Mouse (Mus musculus): Measurements from ENCODE around the gene Atf1.

The Atf1 gene

DNA sequence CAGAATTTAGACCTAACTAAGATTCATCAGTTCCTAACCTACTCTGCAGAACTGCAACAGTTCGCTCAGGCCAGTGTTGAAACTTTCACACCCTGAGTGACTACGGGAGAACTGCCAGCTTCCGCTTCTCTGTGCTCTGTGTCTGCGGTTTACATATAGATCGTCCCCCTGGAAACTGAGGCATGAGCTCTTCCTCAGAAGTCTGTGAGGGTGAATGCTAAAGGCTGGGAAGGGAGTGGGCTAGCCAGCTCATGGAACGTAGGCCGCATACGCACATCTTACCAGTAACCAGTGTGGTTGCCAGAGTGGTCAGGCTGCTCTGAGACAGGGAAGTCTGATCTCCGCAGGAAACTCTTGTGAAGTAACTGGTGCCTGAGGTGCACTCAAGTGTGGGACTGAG is 11.4 kb upstream of the Atf1 start:
- DNase-seq (ENCODE audit: low spot score), result no peak

DNA sequence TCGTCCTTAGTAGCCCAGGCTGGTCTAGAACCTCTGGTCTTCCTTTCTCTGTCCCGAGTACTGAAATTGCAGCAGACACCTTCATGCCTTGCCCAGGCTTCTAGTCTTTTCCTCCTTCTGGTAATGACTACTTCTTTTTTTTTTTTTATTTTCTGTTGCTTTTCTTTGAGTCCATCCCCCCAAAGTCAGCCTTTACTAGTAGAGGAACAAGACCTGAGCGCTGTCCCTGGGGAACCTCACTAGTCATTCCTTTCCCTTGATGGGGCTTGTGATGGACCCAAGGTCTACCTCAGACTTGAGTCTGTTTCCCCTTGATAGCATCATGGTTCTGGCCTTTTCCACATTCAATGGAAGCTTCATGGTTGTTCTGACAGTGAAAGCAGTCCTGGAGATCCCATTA is 9.6 kb upstream of the Atf1 start:
- no peak for DNase-seq (ENCODE audit: low spot score)

DNA sequence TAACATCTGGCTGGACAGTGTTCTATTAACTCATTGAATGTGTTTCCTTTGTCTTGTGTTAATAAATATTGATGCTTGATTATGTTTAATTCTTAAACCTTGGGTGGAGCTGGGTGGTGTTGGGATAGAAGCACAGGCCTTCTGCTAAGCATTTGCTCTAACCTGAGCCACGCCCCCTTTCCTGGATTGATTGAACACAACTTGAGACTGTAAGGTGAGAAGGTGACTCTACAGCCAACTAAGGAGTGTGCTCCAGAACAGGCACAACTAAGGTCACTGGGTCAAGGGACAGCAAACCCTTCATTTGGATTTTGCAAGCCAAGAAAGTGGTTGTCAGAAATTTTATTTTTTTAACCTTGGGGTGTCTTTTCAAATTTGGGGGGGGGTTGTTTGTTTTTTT is 8.2 kb upstream of the Atf1 start:
- no peak for DNase-seq (ENCODE audit: low spot score)

DNA sequence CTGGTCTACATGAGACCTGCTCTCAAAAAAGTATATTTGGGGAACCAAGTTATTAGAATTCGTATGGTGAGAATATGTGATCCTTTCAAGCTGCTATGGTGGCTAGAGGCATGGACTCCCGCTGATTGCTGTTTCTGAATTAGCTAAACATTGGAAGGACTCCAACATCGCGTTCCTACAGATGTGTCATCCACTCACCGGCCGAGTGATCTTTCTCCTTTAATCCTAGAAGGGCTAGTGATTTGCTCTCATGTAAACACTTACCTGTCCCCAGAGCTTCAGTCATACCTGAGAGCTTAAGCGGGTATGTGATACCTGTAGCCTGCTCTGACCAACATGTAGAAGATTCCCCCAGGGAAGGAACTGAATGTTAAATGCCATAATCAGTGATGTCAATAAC is 6.7 kb upstream of the Atf1 start:
- no peak for DNase-seq (ENCODE audit: low spot score)

DNA sequence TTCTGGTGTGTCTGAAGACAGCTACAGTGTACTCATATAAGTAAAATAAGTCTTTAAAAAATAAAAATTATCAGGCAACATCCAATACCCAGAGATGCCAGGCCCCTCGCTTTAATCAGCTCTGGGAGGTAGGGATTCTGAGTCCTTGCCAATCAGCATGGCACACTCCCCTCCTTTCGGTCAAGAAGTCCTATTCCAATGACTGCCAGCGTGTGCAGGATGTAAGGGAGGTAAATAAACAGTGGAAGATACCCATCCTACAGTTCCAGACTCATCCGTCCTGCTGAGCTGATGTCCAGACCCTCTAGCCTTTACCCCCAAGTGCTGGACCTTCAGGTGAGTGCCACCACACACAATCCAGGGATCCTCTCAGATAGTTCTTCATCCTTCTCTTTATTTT is 2.2 kb upstream of the Atf1 start:
- no peak for DNase-seq (ENCODE audit: low spot score)

DNA sequence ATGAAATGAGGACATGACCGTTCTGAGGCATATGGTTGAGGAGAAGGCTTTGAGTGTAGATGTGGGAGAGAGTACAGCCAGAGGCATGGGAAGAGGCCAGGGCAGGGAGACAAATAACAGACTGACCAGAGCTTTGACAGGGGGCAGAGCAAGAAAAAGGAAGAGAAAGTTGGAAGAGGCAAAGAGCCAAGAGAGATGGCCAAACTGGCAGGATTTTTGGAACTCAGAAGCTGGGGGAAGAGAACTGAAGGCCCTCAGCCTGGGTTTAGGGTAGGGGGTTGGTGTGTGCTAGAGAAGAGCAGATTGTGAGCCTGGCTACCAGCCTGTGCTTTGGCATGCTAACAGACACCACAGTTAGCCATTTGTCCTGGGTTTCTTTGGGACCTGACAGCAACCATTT is 1.7 kb upstream of the Atf1 start:
- no peak for DNase-seq (ENCODE audit: low spot score)

DNA sequence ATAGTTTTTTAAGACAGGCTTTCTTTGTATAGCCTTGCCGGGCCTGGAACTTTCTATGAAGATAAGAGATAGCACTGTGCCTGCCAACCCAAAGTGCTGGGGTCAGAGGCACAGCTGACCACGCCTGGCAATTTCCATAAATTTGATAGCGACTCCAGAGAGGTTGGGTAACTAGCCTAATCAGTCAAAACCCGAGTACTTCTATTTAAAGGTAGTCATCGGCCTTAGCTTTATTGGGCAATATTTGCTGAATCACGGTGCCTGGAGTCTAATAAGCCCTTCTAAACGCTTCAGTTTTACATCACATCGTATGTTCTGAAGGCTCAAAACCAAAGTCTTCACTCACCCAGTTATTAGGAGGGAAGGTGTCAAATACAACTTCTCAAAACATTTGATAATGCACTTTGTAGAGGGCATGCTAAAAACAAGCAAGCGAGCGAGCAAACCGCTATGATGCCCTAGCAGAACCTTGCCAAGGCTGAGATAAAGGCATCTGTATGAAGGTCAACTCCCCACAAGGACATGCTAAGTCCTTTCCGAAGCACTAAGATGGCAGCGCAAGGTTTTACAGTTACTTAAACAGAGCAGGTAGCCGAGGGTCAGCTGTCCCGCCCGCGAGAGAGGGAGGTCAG is 472 bp upstream of the Atf1 start:
- peak; percentile 62 for DNase-seq (ENCODE audit: low spot score)

DNA sequence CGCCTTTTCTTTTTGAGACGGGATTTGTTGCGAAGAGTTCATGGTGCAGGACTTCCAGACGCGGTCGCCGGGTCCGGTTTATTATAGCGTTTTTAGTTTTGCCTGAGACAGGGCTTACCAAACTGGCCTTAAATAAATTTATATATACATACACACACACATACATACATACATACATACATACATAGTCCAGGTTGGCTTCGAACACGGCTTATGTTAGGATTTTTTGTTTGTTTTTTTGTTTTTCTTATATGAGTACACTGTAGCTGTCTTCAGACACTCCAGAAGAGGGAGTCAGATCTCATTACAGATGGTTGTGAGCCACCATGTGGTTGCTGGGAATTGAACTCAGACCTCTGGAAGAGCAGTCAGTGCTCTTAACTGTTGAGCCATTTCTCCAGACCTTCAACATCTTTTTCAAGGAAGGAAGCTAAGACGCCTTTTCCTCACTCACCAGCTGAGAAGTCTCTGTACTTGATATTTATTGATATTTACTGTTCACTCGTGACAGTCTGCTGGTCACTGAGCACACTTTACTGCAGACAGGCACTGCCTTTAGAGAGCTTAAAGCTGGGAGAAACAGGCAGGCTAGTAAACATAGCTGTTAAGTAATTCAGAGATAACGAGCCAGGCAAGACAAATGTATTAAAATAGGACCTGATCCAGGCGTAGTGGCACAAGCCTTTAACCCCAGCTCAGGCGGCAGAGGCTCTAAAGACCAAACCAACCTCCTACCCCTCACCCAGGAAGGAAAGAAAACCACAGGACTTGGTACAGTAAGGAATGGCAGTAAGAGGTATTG is 1.1 kb downstream of the Atf1 start:
- no peak for DNase-seq (ENCODE audit: low spot score)

DNA sequence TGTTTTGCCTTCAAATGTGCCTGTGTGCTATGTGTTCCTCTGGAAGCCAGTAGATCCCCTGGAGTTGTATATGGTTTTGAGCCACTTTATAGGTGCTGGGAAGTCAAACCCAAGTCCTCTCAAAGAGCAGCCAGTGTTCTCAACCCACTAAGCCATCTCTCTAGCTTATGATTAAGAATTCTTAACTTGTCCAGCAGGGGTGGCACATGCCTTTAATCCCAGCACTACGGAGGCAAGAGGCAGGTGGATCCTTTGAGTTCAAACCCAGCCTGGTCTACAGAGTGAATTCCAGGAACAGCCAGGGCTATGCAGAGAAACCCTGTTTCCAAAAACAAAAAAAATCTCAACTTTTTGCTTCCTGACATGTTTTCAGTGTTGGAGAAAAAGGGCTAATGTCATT is 3.0 kb downstream of the Atf1 start:
- DNase-seq (ENCODE audit: low spot score), result no peak

DNA sequence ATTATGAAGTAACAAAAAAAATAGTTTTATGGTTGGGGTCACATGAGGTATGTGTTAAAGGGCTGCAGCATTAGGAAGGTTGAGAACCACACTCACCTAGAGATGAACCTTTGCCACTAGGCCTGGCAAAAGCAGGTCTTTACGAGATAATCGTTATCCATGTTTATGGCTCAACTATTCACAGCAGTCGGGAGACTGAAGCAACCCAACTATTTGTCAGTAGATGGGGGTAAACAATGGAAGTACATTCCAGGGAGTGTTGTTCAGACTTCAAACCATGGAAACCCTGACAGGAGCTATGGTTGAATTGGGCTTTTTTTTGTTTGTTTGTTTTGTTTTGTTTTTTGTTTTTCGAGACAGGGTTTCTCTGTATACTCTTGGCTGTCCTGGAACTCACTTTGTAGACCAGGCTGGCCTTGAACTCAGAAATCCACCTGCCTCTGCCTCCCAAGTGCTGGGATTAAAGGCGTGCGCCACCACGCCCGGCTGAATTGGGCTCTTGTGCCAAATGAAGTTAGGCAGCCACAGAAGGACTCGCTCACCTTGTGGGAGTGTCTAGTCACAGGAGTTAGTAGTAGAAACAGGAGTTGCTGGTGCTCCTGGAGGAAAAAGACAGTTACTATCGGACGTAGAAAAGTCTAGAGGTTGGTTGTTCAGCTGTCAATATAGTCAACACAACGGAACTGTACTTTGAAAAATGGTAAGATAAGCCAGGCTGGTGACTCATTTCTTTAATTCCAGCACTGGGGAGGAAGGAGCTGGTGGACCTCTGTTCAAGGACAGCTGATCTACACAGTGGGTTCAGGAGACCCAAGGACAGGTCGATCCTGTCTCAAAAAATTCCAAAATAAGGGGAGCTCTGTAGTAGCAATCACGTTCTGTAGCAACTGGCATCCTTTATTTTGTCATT is 4.3 kb downstream of the Atf1 start:
- DNase-seq (ENCODE audit: low spot score), result no peak

DNA sequence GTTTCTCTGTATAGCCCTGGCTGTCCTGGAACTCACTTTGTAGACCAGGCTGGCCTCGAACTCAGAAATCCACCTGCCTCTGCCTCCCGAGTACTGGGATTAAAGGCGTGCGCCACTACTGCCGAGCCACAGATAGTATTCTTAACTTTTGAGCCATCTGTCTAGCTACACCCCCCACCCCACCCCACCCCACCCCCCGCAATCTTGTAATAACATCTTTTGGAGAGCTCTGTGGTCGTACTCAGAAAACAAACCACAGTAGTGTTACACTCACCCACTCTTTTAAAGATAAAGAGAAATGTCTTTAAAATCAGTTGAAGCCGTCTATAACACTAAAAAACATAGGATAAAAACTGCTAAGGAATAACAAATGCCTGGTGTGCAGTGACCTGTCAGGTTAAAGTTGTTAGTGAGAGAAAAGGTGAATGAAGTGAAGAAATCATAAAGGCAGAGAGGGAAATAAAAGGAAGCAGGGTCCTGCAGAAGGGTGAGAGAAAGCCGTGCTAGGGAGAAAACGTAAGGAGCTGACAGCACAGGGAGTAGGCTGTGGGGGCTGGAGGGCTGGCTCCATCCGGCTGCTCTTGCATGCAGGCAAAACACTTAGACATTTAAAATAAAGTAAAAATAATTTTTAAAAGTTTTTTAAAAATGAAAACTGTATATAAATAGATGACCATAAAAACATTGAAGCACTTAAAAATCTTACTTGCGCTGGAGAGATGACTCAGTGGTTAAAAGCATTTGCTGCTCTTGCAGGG is 7.8 kb downstream of the Atf1 start:
- no peak for DNase-seq (ENCODE audit: low spot score)

DNA sequence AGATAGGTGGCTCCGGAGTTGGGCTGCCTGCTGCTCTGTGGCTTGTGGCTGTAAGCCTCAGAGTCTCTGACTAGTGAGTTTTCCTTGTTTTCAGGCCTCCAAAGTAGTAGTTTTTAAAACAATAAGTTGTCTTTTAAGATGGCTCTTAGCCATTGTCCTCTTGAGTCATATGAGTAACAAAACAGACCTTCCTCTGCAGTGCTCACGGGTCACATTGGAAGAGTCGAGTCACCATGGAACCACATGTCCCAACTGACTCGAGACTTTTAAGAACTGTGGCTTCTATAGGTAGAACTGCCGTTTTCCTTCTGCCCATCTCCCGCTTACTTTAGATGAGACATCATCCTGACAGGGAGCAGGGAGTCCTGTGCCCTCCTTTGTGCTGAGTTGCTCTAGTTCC is 9.3 kb downstream of the Atf1 start:
- DNase-seq (ENCODE audit: low spot score), result no peak

DNA sequence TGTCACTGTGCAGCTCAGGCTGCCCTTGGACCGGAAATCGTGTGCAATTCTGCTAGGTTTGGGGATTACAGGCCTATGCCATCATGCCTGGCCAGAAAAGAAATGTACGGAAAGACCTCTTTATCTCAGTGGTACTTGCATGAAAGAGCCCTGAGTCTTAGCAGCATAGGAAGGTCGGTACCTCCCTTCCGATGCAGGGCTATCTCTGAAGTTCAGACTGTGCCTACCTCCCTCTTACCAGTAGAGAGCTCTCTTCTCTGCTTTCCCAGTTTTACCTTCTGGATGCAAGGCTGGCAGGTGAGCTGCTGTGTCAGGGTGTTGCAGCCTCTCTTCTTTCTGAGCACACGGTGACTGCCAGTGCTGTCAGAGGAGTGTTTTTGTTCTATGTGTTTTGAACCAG is 14.2 kb downstream of the Atf1 start:
- DNase-seq (ENCODE audit: low spot score), result no peak

DNA sequence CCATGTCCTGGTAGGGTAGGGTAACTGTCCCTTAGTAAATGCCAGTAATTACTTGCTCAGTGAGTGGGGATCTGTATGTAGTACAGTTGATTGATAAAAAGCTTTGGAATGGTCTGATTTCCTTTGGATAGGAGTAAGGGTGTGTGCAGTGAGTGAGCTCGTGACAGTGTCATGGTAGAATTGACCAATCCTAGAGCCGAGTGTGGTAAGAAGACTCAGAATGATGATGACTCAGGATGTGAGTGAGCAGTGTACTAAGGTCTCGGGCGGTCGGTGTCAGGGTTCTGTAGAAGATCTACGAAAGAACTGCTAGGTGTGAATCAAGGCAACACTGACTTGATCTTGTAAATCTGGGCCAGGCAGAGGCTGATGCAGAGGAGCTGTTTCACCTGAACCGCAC is 18.3 kb downstream of the Atf1 start:
- no peak for DNase-seq (ENCODE audit: low spot score)

DNA sequence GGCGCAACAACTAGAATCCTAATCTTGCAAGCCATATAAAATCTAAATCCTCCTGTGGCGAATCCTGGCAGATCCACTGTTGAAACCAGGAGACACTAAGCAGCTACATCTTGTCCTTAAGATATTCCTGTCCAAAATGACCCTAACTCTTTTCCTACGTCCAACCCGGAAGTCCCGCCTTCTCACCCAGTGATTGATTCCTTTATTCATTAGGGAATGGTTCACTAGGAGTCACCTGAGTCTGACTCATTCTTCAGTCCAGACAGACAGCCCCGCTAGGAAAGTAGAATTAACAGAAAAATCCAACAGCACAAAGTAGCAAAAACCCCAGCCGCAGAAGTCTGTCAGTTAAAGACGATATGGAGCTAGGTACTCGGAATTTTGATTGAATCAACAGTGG is 19.7 kb downstream of the Atf1 start:
- no peak for DNase-seq (ENCODE audit: low spot score)

DNA sequence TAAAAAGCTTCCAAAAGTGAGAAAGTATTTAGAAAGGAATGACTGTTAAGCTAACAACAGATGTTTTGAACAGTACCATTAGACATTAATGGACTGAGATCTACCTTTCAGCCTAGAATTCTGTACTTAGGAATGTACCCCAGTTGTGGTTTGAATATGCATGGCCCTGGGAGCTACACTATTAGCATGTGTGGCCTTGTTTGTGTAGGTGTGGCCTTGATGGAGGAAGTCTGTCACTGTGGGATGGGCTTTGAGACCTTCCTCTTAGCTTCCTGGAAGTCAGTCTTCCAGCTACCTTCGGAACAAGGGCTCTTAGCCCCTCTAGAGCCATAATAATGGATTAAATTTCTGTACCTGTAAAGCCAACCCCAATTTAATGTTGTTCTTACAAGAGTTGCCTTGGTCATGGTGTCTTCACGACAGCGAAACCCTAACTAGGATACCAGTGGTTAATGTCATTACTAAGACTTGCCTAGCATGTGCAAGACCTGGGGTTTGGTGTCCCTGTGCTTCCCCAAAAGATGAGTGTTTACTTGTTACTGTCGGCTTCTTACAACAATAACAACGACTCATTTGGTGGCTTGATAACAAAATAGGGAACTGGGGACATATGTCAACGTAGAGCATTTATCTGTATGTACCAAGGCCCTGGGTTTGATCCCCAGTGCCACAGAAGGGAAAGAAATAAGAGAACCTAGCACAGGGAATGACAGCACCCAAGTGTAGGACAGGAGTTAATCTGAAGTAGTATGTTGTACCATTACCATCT is 21.2 kb downstream of the Atf1 start:
- DNase-seq (ENCODE audit: low spot score), result no peak

DNA sequence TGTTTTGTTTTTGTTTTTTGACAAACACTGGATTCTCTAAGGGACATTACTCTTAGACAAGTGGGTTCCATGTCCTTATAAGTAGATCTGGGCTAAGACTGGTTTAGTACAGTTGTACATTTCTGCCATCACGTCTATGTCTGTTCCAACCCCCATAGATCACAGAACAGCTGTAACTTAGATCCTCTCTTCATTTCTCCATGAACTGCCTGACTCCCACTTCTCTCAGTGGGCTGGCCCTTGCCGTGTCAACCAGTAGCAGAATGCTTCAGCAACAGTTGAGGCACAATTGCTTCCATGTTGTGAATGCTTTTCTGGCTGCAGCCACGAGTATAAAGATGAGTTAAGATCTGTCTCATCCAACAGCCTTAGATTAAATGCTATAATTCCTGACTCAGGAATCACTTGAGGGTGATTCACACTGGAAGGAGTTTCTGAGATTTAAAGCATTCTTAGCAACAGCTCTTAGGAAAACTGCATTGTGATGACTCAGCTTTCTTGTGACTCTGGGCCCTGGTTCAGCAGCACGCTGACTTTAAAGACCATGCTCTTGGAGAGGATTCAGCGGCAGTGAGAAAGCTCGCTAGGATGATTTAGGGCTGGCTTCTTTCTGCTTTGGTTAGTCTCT is 23.6 kb downstream of the Atf1 start:
- DNase-seq (ENCODE audit: low spot score), result no peak

DNA sequence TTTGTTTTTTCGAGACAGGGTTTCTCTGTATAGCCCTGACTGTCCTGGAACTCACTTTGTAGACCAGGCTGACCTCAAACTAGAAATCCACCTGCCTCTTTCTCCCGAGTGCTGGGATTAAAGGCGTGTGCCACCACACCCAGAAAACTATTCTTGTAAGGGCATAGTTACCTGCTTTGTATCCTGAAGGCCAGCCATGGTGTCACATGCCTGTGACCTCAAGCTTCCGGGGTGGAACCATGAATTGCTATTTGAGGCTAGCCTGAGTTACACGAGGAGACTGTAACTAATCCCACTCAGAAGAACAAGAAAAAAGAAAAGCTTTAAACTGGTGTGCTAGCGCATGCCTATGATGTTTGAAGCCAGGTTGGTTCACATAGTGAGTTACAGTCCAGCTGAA is 28.8 kb downstream of the Atf1 start:
- no peak for DNase-seq (ENCODE audit: low spot score)

DNA sequence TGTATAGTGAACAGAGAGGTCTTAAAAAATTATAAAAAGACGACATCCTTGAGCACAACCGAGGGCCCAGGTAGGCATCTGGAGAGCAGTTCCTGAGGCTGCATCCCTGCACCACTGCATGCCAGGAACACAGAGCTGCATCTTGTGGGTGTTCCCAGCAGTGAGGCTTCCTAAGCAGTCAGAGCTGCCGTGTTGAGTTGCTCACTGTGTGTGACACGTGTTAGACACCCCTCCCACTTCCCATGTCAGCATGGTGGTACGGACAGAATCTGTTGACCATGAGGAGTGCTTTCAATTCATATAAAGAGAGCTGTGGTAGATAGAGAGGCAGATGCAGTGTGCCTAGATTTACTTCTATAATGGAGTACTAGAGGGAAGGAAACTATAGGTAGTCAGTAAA is 29.7 kb downstream of the Atf1 start:
- no peak for DNase-seq (ENCODE audit: low spot score)

DNA sequence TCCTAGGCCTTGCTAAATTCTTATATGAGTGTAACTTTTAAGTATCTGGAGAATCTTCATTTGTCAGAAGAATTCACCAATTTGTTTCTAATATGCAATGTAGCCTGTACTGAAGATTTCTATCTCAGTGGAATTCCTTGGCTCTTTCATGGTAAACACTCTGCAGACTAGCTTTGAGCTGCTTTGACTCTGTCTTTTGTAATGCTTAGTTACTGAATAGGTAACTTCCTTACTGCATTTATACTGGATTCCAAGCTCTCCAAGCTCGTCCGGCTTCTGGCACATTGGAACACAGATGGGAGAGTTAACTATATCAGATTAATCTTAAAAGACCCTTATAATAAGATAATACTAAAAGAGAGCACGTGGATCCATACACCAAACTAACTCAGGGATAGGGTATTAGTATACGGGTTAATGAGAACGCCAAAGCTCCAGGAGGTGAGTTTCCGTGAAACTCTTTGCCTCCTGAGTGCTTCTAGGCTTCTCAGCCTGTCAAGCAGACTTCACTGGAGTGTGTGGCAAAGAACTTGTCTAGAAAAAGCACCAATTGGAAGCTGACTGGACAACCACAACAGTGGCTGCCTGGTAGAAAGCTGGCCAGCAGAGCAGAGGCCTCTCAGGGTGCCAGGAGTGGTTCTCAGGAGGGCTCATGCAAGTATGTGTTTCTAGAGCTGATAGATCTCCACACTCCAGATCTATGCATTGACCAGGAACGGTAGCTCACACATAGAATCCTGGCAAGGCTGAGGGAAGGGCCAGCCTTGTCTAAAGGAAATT is 31.2 kb downstream of the Atf1 start:
- no peak for DNase-seq (ENCODE audit: low spot score)
